Mouse (Mus musculus) midbrain, embryonic 15.5 days (tissue): ENCODE results near the gene Slfn1. TPM values are rescaled to one million over a fixed set of nuclear protein-coding genes. Genes with fewer than 3 reads are reported as not detected.

Source experiments
- ATAC-seq: fragments of 200-750 bp; cut with Nextera tagmentation; replicated peaks from 2 replicates; pipeline ENCODE4 v1.8.0; 2017; ENCODE audit warnings: moderate TSS enrichment
- H3K27ac ChIP-seq: fragments of 300-500 bp; sonication (generic); 2 replicates; pipeline ENCODE4 v1.5.1; 2015; ENCODE audit warnings: mild to moderate bottlenecking, inconsistent platforms
- H3K27me3 ChIP-seq: fragments of 300-500 bp; sonication (generic); replicated peaks from 2 replicates; pipeline ENCODE4 v1.6.1; 2015; ENCODE audit warnings: inconsistent platforms
- H3K36me3 ChIP-seq: fragments of 300-500 bp; sonication (generic); replicated peaks from 2 replicates; pipeline ENCODE4 v1.6.1; 2015; ENCODE audit warnings: inconsistent platforms
- H3K4me1 ChIP-seq: fragments of 300-500 bp; sonication (generic); 2 replicates; pipeline ENCODE4 v1.6.1; 2015; ENCODE audit warnings: inconsistent platforms
- H3K4me2 ChIP-seq: fragments of 300-500 bp; sonication (generic); 2 replicates; pipeline ENCODE4 v1.6.1; 2015; ENCODE audit warnings: inconsistent platforms, mild to moderate bottlenecking, moderate library complexity
- H3K4me3 ChIP-seq: fragments of 300-500 bp; sonication (generic); 2 replicates; pipeline ENCODE4 v1.5.1; 2015; ENCODE audit warnings: mild to moderate bottlenecking, inconsistent platforms
- H3K9ac ChIP-seq: fragments of 300-500 bp; sonication (generic); 2 replicates; pipeline ENCODE4 v1.6.1; 2015; ENCODE audit warnings: mild to moderate bottlenecking, inconsistent platforms
- H3K9me3 ChIP-seq: fragments of 300-500 bp; sonication (generic); 2 replicates; pipeline ENCODE4 v1.6.1; 2016; ENCODE audit warnings: inconsistent platforms
- WGBS: fragments of 180-500 bp; shearing (Covaris S2); methylation state at CpG from one replicate; pipeline ENCODE4 v1.1.7; 2015; ENCODE audit warnings: mixed read lengths; 5-methylcytosine and 5-hydroxymethylcytosine counted together
- polyA plus RNA-seq: library from polyadenylated mRNA; unstranded; fragments of >200 nt; fragmentation: Nextera tagmentation; extraction: Ambion mirVana; gene quantifications from 2 replicates; pipeline ENCODE4 v1.2.1, GENCODE M21; 2015

Gene Slfn1
- 0.09 and 0.15 TPM in 2 replicates for polyA plus RNA-seq

- no peaks in the 10 kb centered on the region for H3K36me3 ChIP-seq
- 88% methylated on average over 13 of the region's 13 CpGs for WGBS
- H3K9ac ChIP-seq = no peak within 1 kb of the TSS
- no peaks in the 10 kb centered on the region for H3K4me1 ChIP-seq
- no peak within 1 kb of the TSS for H3K27ac ChIP-seq
- H3K4me3 ChIP-seq = no peak within 1 kb of the TSS
- no peaks in the 10 kb centered on the region for H3K9me3 ChIP-seq
- H3K4me2 ChIP-seq = no peak within 1 kb of the TSS
- no peaks in the 10 kb centered on the region for H3K27me3 ChIP-seq
- no peak for ATAC-seq
These were observed at the start of gene Slfn1 for GRCm38 (mm10) chr11:83116597-83117227. Gene Slfn1 (plus strand): TSS chr11:83116849.

- ATAC-seq = no peak
- WGBS = 77% methylated on average over 4 of the region's 4 CpGs
These were observed 48.5 kb upstream of the Slfn1 start for GRCm38 (mm10) chr11:83067982-83068694.

DNA sequence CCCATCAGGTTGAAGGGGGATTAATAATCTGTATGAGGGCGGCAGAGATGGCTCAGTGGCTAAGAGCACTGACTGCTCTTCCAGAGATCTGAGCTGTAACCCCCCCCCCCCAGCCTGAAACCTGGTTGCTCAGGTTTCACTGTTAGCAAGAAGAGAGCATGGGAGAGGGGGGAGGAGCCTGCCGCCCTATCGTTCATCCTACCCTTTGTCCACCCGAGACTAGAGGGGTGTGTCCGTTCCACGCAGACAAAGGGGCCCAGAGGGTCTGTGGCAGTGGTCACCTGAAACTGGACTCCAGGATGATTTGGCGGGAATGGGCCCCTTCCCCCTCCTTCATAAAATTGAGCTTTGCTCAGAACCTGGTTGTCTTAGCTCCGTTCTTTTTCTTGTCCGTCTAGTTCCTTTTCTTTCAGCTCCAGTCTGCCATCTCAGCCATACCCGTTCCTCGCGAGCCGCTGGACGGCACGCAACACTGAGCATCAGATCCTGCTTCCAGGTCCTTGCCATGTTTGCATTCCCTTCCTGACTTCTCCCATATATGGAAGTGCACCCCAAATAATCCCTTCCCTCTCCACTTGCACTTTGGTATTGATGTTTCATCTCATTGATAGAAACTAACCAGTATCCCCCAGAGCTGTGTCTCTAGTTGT lies 46.2 kb upstream of the Slfn1 start:
- no peak overlapping the region for H3K9ac ChIP-seq
- no peak overlapping the region for H3K4me2 ChIP-seq
- no peaks in the 10 kb centered on the region for H3K27me3 ChIP-seq
- ATAC-seq = no peak
- no peaks in the 10 kb centered on the region for H3K9me3 ChIP-seq
- no peak overlapping the region for H3K4me3 ChIP-seq
- WGBS = 80% methylated on average over 15 of the region's 15 CpGs
- no peak overlapping the region for H3K27ac ChIP-seq
- H3K36me3 ChIP-seq = no peaks in the 10 kb centered on the region
- H3K4me1 ChIP-seq = no peaks in the 10 kb centered on the region

More at GRCm38 (mm10) chr11:83067982-83068694, 48.5 kb upstream of the Slfn1 start:
- Histone ChIP-seq H3K4me3 (no peak overlapping the region), H3K4me1 (no peaks in the 10 kb centered on the region), H3K27ac (no peak overlapping the region), H3K9ac (no peak overlapping the region), H3K4me2 (no peak overlapping the region), H3K36me3 (no peaks in the 10 kb centered on the region), H3K27me3 (no peaks in the 10 kb centered on the region), H3K9me3 (no peaks in the 10 kb centered on the region)

GRCm38 (mm10) chr11:83077714-83078422 lies 38.8 kb upstream of the Slfn1 start:
- H3K9ac ChIP-seq = no peak overlapping the region
- no peaks in the 10 kb centered on the region for H3K9me3 ChIP-seq
- H3K27ac ChIP-seq = no peak overlapping the region
- ATAC-seq = no peak
- no peaks in the 10 kb centered on the region for H3K4me1 ChIP-seq
- WGBS = 83% methylated on average over 3 of the region's 3 CpGs
- no peak overlapping the region for H3K4me2 ChIP-seq
- H3K27me3 ChIP-seq = no peaks in the 10 kb centered on the region
- no peak overlapping the region for H3K4me3 ChIP-seq
- no peaks in the 10 kb centered on the region for H3K36me3 ChIP-seq

GRCm38 (mm10) chr11:83078423-83079140 lies 38.1 kb upstream of the Slfn1 start:
- no peak overlapping the region for H3K4me3 ChIP-seq
- no peak for ATAC-seq
- H3K9ac ChIP-seq = no peak overlapping the region
- no peaks in the 10 kb centered on the region for H3K27me3 ChIP-seq
- no peaks in the 10 kb centered on the region for H3K9me3 ChIP-seq
- no peak overlapping the region for H3K27ac ChIP-seq
- WGBS = 81% methylated on average over 5 of the region's 5 CpGs
- no peak overlapping the region for H3K4me2 ChIP-seq
- no peaks in the 10 kb centered on the region for H3K4me1 ChIP-seq
- no peaks in the 10 kb centered on the region for H3K36me3 ChIP-seq

- 91% methylated on average over 9 of the region's 9 CpGs for WGBS
- no peaks in the 10 kb centered on the region for H3K27me3 ChIP-seq
These were observed 37.0 kb upstream of the Slfn1 start for GRCm38 (mm10) chr11:83079487-83080199.

GRCm38 (mm10) chr11:83082741-83083473 lies 33.7 kb upstream of the Slfn1 start:
- H3K36me3 ChIP-seq = no peaks in the 10 kb centered on the region
- H3K4me2 ChIP-seq = no peak overlapping the region
- H3K9ac ChIP-seq = no peak overlapping the region
- no peak for ATAC-seq
- 62% methylated on average over 7 of the region's 7 CpGs for WGBS
- H3K27me3 ChIP-seq = no peaks in the 10 kb centered on the region
- no peaks in the 10 kb centered on the region for H3K9me3 ChIP-seq
- no peak overlapping the region for H3K4me3 ChIP-seq
- H3K27ac ChIP-seq = no peak overlapping the region
- H3K4me1 ChIP-seq = no peaks in the 10 kb centered on the region

More at GRCm38 (mm10) chr11:83079487-83080199, 37.0 kb upstream of the Slfn1 start:
- Histone ChIP-seq H3K9me3 (no peaks in the 10 kb centered on the region), H3K4me3 (no peak overlapping the region), H3K36me3 (no peaks in the 10 kb centered on the region), H3K9ac (no peak overlapping the region), H3K4me2 (no peak overlapping the region), H3K4me1 (no peaks in the 10 kb centered on the region), H3K27ac (no peak overlapping the region)
- no peak for ATAC-seq

GRCm38 (mm10) chr11:83084161-83084560 lies 32.5 kb upstream of the Slfn1 start:
- Histone ChIP-seq H3K4me2 (no peak overlapping the region), H3K4me1 (no peaks in the 10 kb centered on the region), H3K4me3 (no peak overlapping the region), H3K9me3 (no peaks in the 10 kb centered on the region), H3K36me3 (no peaks in the 10 kb centered on the region), H3K27ac (no peak overlapping the region), H3K9ac (no peak overlapping the region), H3K27me3 (no peaks in the 10 kb centered on the region)
- 85% methylated on average over 2 of the region's 2 CpGs for WGBS
- no peak for ATAC-seq

DNA sequence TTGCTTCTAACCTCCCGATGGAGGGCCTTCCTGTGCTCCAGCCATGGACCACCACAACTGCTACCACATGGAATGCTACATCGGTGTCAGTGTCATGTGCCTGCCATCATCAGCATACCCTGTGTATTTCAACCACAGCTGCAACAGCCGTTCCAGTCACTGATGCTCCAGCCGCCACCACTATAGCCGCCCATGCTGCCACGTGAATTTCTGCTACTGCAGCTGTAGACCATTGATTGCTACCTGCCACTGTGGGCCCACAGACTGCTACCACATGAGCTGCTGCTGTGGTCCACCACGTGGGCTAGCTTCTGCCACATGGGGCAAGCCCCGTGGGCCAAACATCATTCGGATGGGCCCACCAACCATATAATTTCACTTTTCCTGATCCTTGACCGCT lies 31.9 kb upstream of the Slfn1 start:
- H3K4me1 ChIP-seq = no peaks in the 10 kb centered on the region
- no peak overlapping the region for H3K4me3 ChIP-seq
- no peak for ATAC-seq
- H3K9me3 ChIP-seq = no peaks in the 10 kb centered on the region
- no peaks in the 10 kb centered on the region for H3K27me3 ChIP-seq
- WGBS = 93% methylated on average over 10 of the region's 10 CpGs
- H3K9ac ChIP-seq = no peak overlapping the region
- H3K4me2 ChIP-seq = no peak overlapping the region
- H3K36me3 ChIP-seq = no peaks in the 10 kb centered on the region
- no peak overlapping the region for H3K27ac ChIP-seq

DNA sequence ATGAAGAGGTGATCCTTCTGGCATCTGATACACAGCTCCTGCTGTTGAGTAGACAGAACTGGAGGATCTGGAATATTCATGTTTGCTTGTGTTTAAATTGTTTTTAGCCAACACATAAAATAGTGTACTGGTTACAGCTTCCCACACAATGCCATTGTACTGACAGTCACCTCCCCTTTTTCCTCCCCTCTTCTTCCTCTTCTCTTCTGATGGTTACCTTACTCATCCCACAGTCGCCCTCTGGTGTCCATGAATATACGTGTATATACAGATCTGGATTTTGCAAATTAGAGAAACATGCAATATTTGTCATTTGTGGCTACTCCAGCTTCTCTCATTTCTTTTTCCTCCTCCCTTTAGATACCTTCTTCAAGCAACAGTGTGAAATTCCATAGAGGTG lies 1.5 kb upstream of the Slfn1 start:
- H3K9ac ChIP-seq = no peak overlapping the region
- H3K36me3 ChIP-seq = no peaks in the 10 kb centered on the region
- no peaks in the 10 kb centered on the region for H3K27me3 ChIP-seq
- no peaks in the 10 kb centered on the region for H3K4me1 ChIP-seq
- WGBS = 29% methylated on average over 2 of the region's 2 CpGs
- H3K4me3 ChIP-seq = no peak overlapping the region
- H3K27ac ChIP-seq = no peak overlapping the region
- ATAC-seq = no peak
- no peak overlapping the region for H3K4me2 ChIP-seq
- H3K9me3 ChIP-seq = no peaks in the 10 kb centered on the region

DNA sequence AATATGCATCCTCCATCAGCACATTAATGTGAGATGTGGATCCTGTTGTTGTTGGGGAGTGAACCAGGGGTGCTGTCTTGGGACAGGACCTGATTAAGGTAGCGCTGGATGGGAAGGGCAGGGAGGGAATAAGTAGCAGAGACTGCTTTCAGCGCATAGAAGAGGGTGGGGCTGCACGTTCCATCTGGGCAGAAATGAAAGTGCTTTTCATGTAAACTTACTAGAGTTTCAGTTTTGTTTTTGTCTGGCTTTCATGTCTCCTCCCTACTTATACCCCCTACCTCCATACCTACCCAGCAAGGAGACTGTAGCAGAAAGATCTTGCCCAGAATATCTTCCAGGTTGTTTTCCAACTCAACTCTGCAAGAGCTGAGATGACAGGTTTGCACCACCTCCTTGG lies 1.4 kb downstream of the Slfn1 start:
- H3K4me2 ChIP-seq = no peak overlapping the region
- no peak overlapping the region for H3K27ac ChIP-seq
- no peaks in the 10 kb centered on the region for H3K9me3 ChIP-seq
- 55% methylated on average over 3 of the region's 3 CpGs for WGBS
- no peaks in the 10 kb centered on the region for H3K4me1 ChIP-seq
- H3K27me3 ChIP-seq = no peaks in the 10 kb centered on the region
- no peak for ATAC-seq
- H3K4me3 ChIP-seq = no peak overlapping the region
- H3K9ac ChIP-seq = no peak overlapping the region
- no peaks in the 10 kb centered on the region for H3K36me3 ChIP-seq
